7 mouse cellular contexts compared by ENCODE assay signal in genomic region chr10:42862102-42862740, GRCm38 (mm10). TPM values are rescaled to one million over a fixed set of nuclear protein-coding genes. Genes with fewer than 3 reads are reported as not detected.
DNase-seq lines count a peak whose midpoint lies in the region; ATAC-seq lines count a peak whose summit lies in the region.

No protein-coding gene starts in this region.

- peak; percentile 59 to 63 for DNase-seq in B cell, adult 2 months
- DNase-seq in CD4-positive, CD25-positive, alpha-beta regulatory T cell, adult 2 months (ENCODE audit: low read depth, low spot score): peak; percentile 87
- DNase-seq in limb, embryonic 10.5 days (ENCODE audit: low spot score): no peak
- peak; percentile 76 for DNase-seq in thymus, postnatal 14 days
- no peak for DNase-seq in c-Kit-positive CD71-positive TER-119-positive erythroid progenitor cells, embryonic 14.5 days (ENCODE audit: low spot score)

- H3K27ac ChIP-seq in heart, embryonic 14.5 days (replicated peaks in 1 of 2; ENCODE audit: control insufficient read depth in 1 of 2, insufficient read depth in 1 of 2, low read depth in 2 of 2, low read length in 2 of 2): no peak overlapping the region
- no peak overlapping the region for H3K27ac ChIP-seq in limb, embryonic 10.5 days
- peak overlapping the region; percentile 50; the same call in 1 of the 2 replicates for H3K27ac ChIP-seq in midbrain, embryonic 16.5 days (ENCODE audit: low read length)

- H3K4me1 ChIP-seq in heart, embryonic 14.5 days (ENCODE audit: control insufficient read depth in 2 of 2, insufficient read depth in 2 of 2, low read length in 2 of 2): peaks cover 3 to 7% of the 10 kb centered on the region in 2 experiments; a peak in 2 of 4 replicates
- H3K4me1 ChIP-seq in limb, embryonic 10.5 days: peaks cover 55% of the 10 kb centered on the region
- H3K4me1 ChIP-seq in midbrain, embryonic 16.5 days (ENCODE audit: control insufficient read depth, insufficient read depth, low read length): peaks cover 42% of the 10 kb centered on the region

- H3K9me3 ChIP-seq in heart, embryonic 14.5 days (ENCODE audit: control insufficient read depth, low read length): no peaks in the 10 kb centered on the region
- no peaks in the 10 kb centered on the region for H3K9me3 ChIP-seq in limb, embryonic 10.5 days (replicated peaks)
- H3K9me3 ChIP-seq in midbrain, embryonic 16.5 days (replicated peaks; ENCODE audit: control insufficient read depth, low read length, poor library complexity, severe bottlenecking): no peaks in the 10 kb centered on the region

- H3K36me3 ChIP-seq in heart, embryonic 14.5 days (ENCODE audit: control insufficient read depth, insufficient read depth, low read length): no peaks in the 10 kb centered on the region
- no peaks in the 10 kb centered on the region for H3K36me3 ChIP-seq in limb, embryonic 10.5 days
- no peaks in the 10 kb centered on the region for H3K36me3 ChIP-seq in midbrain, embryonic 16.5 days (ENCODE audit: control insufficient read depth, insufficient read depth, low read length)

- no peak for ATAC-seq in heart, embryonic 14.5 days (ENCODE audit: insufficient number of reproducible peaks, insufficient read depth, low FRiP score, low read depth)
- no peak for ATAC-seq in midbrain, embryonic 16.5 days

- WGBS in heart, embryonic 14.5 days: 65% methylated on average over 13 of the region's 13 CpGs
- WGBS in limb, embryonic 10.5 days: 50% methylated on average over 13 of the region's 13 CpGs
- WGBS in midbrain, embryonic 16.5 days: 55% methylated on average over 13 of the region's 13 CpGs

- H3K4me3 ChIP-seq in heart, embryonic 14.5 days (ENCODE audit: control insufficient read depth in 1 of 2, insufficient read depth in 1 of 2, low read depth in 1 of 2, low read length in 2 of 2): 0 out of 4 replicates have a peak overlapping the region, but pooled peaks of 1 of the 2 experiments have one; percentile 1
- H3K4me3 ChIP-seq in limb, embryonic 10.5 days: peak overlapping the region; percentile 10; the same call in 1 of the 2 replicates
- peak overlapping the region; percentile 29 for H3K4me3 ChIP-seq in midbrain, embryonic 16.5 days (ENCODE audit: low read depth, low read length)

- peak overlapping the region; percentile 32; the same call in 1 of the 2 replicates for H3K9ac ChIP-seq in heart, embryonic 14.5 days (ENCODE audit: low read length)
- H3K9ac ChIP-seq in midbrain, embryonic 16.5 days (ENCODE audit: low read depth, low read length): 0 out of 2 replicates have a peak overlapping the region, but pooled peaks have one; percentile 3

- H3K27me3 ChIP-seq in heart, embryonic 14.5 days (ENCODE audit: control insufficient read depth, insufficient read depth, low read length): no peaks in the 10 kb centered on the region
- no peaks in the 10 kb centered on the region for H3K27me3 ChIP-seq in limb, embryonic 10.5 days (ENCODE audit: low read depth, poor library complexity, severe bottlenecking)
- H3K27me3 ChIP-seq in midbrain, embryonic 16.5 days (ENCODE audit: control insufficient read depth, insufficient read depth, low read depth, low read length): no peaks in the 10 kb centered on the region

- peak overlapping the region; percentile 41 for H3K4me2 ChIP-seq in heart, embryonic 14.5 days (ENCODE audit: low read length)
- peak overlapping the region; percentile 56 for H3K4me2 ChIP-seq in midbrain, embryonic 16.5 days (ENCODE audit: low read length)

RNA-seq across cellular contexts. Expression of gene Scml4, which starts 2.1 kb away (rescaled TPM):
- 0.76 and 0.80 TPM in 2 replicates for polyA plus RNA-seq in heart, embryonic 14.5 days (2014; fragmentation: Nextera tagmentation; extraction: Ambion mirVana)
- 0.13 and 0.16 TPM in 2 replicates for polyA plus RNA-seq in limb, embryonic 10.5 days (2016; fragmentation: Nextera tagmentation; extraction: Ambion mirVana)
- 19.5 and 22.0 TPM in 2 replicates for polyA plus RNA-seq in midbrain, embryonic 16.5 days (2015; fragmentation: Nextera tagmentation; extraction: Ambion mirVana)

Comparison
In these comparisons a context has a peak if more than half of its experiments do, and no peak if none do; other contexts are left out.
1. DNase-seq: peak in B cell, adult 2 months (2 of 2), CD4-positive, CD25-positive, alpha-beta regulatory T cell, adult 2 months (single experiment) and thymus, postnatal 14 days (single experiment); none in limb, embryonic 10.5 days (single experiment) and c-Kit-positive CD71-positive TER-119-positive erythroid progenitor cells, embryonic 14.5 days (single experiment).
2. RNA of gene Scml4, which starts 2.1 kb away (polyA plus RNA-seq): 19.5 to 22.0 TPM in midbrain, embryonic 16.5 days; 0.76 to 0.80 TPM in heart, embryonic 14.5 days and 0.13 to 0.16 TPM in limb, embryonic 10.5 days; every median in the first group is over 10 times any median in the second.